Mouse (Mus musculus): ENCODE measurements around the gene Dyrk3. TPM values are rescaled to one million over a fixed set of nuclear protein-coding genes. Genes with fewer than 3 reads are reported as not detected.
A peak's percentile ranks its signal among the peaks of the same experiment; 100 is the strongest.

Gene Dyrk3
- polyA plus RNA-seq, 1 experiment from 2014 or later = 3.4 TPM

GRCm38 (mm10) chr1:131123522-131124265 lies 14.4 kb downstream of the Dyrk3 start:
- H3K9ac ChIP-seq (ENCODE audit: low read length) = no peak overlapping the region
- H3K9me3 ChIP-seq (replicated peaks; ENCODE audit: control insufficient read depth, low read length) = no peaks in the 10 kb centered on the region
- no peak overlapping the region for H3K4me3 ChIP-seq (replicated peaks; ENCODE audit: low read length)
- H3K27me3 ChIP-seq (ENCODE audit: control insufficient read depth, insufficient read depth, low read length) = no peaks in the 10 kb centered on the region
- no peak for ATAC-seq (ENCODE audit: insufficient read depth, low FRiP score)
- H3K36me3 ChIP-seq (ENCODE audit: control insufficient read depth, insufficient read depth, low read length) = no peaks in the 10 kb centered on the region
- H3K4me2 ChIP-seq (ENCODE audit: low read depth, low read length) = no peak overlapping the region
- no peak overlapping the region for H3K27ac ChIP-seq (ENCODE audit: low read length)
- 51% methylated on average over 10 of the region's 10 CpGs for WGBS
- no peaks in the 10 kb centered on the region for H3K4me1 ChIP-seq (ENCODE audit: control insufficient read depth, insufficient read depth, low read length)

GRCm38 (mm10) chr1:131121987-131122386 lies 16.2 kb downstream of the Dyrk3 start:
- Histone ChIP-seq H3K27me3 (ENCODE audit: control insufficient read depth, insufficient read depth, low read length) (no peaks in the 10 kb centered on the region), H3K4me1 (ENCODE audit: control insufficient read depth, insufficient read depth, low read length) (no peaks in the 10 kb centered on the region), H3K9me3 (replicated peaks; ENCODE audit: control insufficient read depth, low read length) (no peaks in the 10 kb centered on the region), H3K4me2 (ENCODE audit: low read depth, low read length) (no peak overlapping the region), H3K27ac (ENCODE audit: low read length) (no peak overlapping the region), H3K36me3 (ENCODE audit: control insufficient read depth, insufficient read depth, low read length) (no peaks in the 10 kb centered on the region), H3K4me3 (replicated peaks; ENCODE audit: low read length) (no peak overlapping the region), H3K9ac (ENCODE audit: low read length) (no peak overlapping the region)
- WGBS = 38% methylated on average over 3 of the region's 3 CpGs
- ATAC-seq (ENCODE audit: insufficient read depth, low FRiP score) = no peak

GRCm38 (mm10) chr1:131119026-131119425 lies 19.1 kb downstream of the Dyrk3 start:
- no peak for ATAC-seq (ENCODE audit: insufficient read depth, low FRiP score)
- Histone ChIP-seq H3K36me3 (ENCODE audit: control insufficient read depth, insufficient read depth, low read length) (no peaks in the 10 kb centered on the region), H3K27me3 (ENCODE audit: control insufficient read depth, insufficient read depth, low read length) (no peaks in the 10 kb centered on the region), H3K4me1 (ENCODE audit: control insufficient read depth, insufficient read depth, low read length) (no peaks in the 10 kb centered on the region), H3K9me3 (replicated peaks; ENCODE audit: control insufficient read depth, low read length) (no peaks in the 10 kb centered on the region), H3K9ac (ENCODE audit: low read length) (no peak overlapping the region), H3K4me2 (ENCODE audit: low read depth, low read length) (no peak overlapping the region), H3K4me3 (replicated peaks; ENCODE audit: low read length) (no peak overlapping the region), H3K27ac (ENCODE audit: low read length) (no peak overlapping the region)
- WGBS = 82% methylated on average over 2 of the region's 2 CpGs

- Histone ChIP-seq H3K9ac (ENCODE audit: low read length) (no peak overlapping the region), H3K4me2 (ENCODE audit: low read depth, low read length) (no peak overlapping the region), H3K4me1 (ENCODE audit: control insufficient read depth, insufficient read depth, low read length) (no peaks in the 10 kb centered on the region), H3K27me3 (ENCODE audit: control insufficient read depth, insufficient read depth, low read length) (no peaks in the 10 kb centered on the region), H3K27ac (ENCODE audit: low read length) (peak overlapping the region; percentile 22; the same call in 1 of the 2 replicates), H3K4me3 (replicated peaks; ENCODE audit: low read length) (no peak overlapping the region), H3K36me3 (ENCODE audit: control insufficient read depth, insufficient read depth, low read length) (no peaks in the 10 kb centered on the region), H3K9me3 (replicated peaks; ENCODE audit: control insufficient read depth, low read length) (no peaks in the 10 kb centered on the region)
- peak; percentile 52; the same call in 1 of the 2 replicates for ATAC-seq (ENCODE audit: insufficient read depth, low FRiP score)
- 38% methylated on average over 10 of the region's 10 CpGs for WGBS
These were observed 19.6 kb downstream of the Dyrk3 start for GRCm38 (mm10) chr1:131118530-131118929.

GRCm38 (mm10) chr1:131116430-131117011 lies 21.6 kb downstream of the Dyrk3 start:
- ATAC-seq (ENCODE audit: insufficient read depth, low FRiP score) = no peak
- no peak overlapping the region for H3K4me2 ChIP-seq (ENCODE audit: low read depth, low read length)
- no peak overlapping the region for H3K4me3 ChIP-seq (replicated peaks; ENCODE audit: low read length)
- no peaks in the 10 kb centered on the region for H3K27me3 ChIP-seq (ENCODE audit: control insufficient read depth, insufficient read depth, low read length)
- H3K36me3 ChIP-seq (ENCODE audit: control insufficient read depth, insufficient read depth, low read length) = no peaks in the 10 kb centered on the region
- no peak overlapping the region for H3K27ac ChIP-seq (ENCODE audit: low read length)
- no peaks in the 10 kb centered on the region for H3K9me3 ChIP-seq (replicated peaks; ENCODE audit: control insufficient read depth, low read length)
- WGBS = 65% methylated on average over 13 of the region's 13 CpGs
- no peak overlapping the region for H3K9ac ChIP-seq (ENCODE audit: low read length)
- no peaks in the 10 kb centered on the region for H3K4me1 ChIP-seq (ENCODE audit: control insufficient read depth, insufficient read depth, low read length)

GRCm38 (mm10) chr1:131115932-131116331 lies 22.2 kb downstream of the Dyrk3 start:
- H3K36me3 ChIP-seq (ENCODE audit: control insufficient read depth, insufficient read depth, low read length) = no peaks in the 10 kb centered on the region
- no peaks in the 10 kb centered on the region for H3K4me1 ChIP-seq (ENCODE audit: control insufficient read depth, insufficient read depth, low read length)
- H3K27ac ChIP-seq (ENCODE audit: low read length) = no peak overlapping the region
- no peak overlapping the region for H3K4me2 ChIP-seq (ENCODE audit: low read depth, low read length)
- WGBS = 9% methylated on average over 6 of the region's 6 CpGs
- H3K9ac ChIP-seq (ENCODE audit: low read length) = no peak overlapping the region
- no peaks in the 10 kb centered on the region for H3K9me3 ChIP-seq (replicated peaks; ENCODE audit: control insufficient read depth, low read length)
- H3K4me3 ChIP-seq (replicated peaks; ENCODE audit: low read length) = no peak overlapping the region
- ATAC-seq (ENCODE audit: insufficient read depth, low FRiP score) = no peak
- no peaks in the 10 kb centered on the region for H3K27me3 ChIP-seq (ENCODE audit: control insufficient read depth, insufficient read depth, low read length)

GRCm38 (mm10) chr1:131112576-131112975 lies 25.6 kb downstream of the Dyrk3 start:
- no peaks in the 10 kb centered on the region for H3K9me3 ChIP-seq (replicated peaks; ENCODE audit: control insufficient read depth, low read length)
- 23% methylated on average over 6 of the region's 6 CpGs for WGBS
- H3K9ac ChIP-seq (ENCODE audit: low read length) = no peak overlapping the region
- peaks cover 16% of the 10 kb centered on the region for H3K4me1 ChIP-seq (ENCODE audit: control insufficient read depth, insufficient read depth, low read length)
- no peaks in the 10 kb centered on the region for H3K27me3 ChIP-seq (ENCODE audit: control insufficient read depth, insufficient read depth, low read length)
- H3K27ac ChIP-seq (ENCODE audit: low read length) = no peak overlapping the region
- no peak overlapping the region for H3K4me3 ChIP-seq (replicated peaks; ENCODE audit: low read length)
- ATAC-seq (ENCODE audit: insufficient read depth, low FRiP score) = no peak
- H3K36me3 ChIP-seq (ENCODE audit: control insufficient read depth, insufficient read depth, low read length) = no peaks in the 10 kb centered on the region
- no peak overlapping the region for H3K4me2 ChIP-seq (ENCODE audit: low read depth, low read length)

GRCm38 (mm10) chr1:131110525-131111106 lies 27.5 kb downstream of the Dyrk3 start:
- peak overlapping the region; percentile 51; the same call in 1 of the 2 replicates for H3K27ac ChIP-seq (ENCODE audit: low read length)
- no peaks in the 10 kb centered on the region for H3K36me3 ChIP-seq (ENCODE audit: control insufficient read depth, insufficient read depth, low read length)
- no peak for ATAC-seq (ENCODE audit: insufficient read depth, low FRiP score)

More at GRCm38 (mm10) chr1:131110525-131111106, 27.5 kb downstream of the Dyrk3 start:
- Histone ChIP-seq H3K9me3 (replicated peaks; ENCODE audit: control insufficient read depth, low read length) (0 out of 2 replicates have a peak, but pooled peaks cover 4% of the 10 kb centered on the region), H3K4me1 (ENCODE audit: control insufficient read depth, insufficient read depth, low read length) (peaks cover 17% of the 10 kb centered on the region), H3K9ac (ENCODE audit: low read length) (no peak overlapping the region), H3K4me3 (replicated peaks; ENCODE audit: low read length) (no peak overlapping the region), H3K27me3 (ENCODE audit: control insufficient read depth, insufficient read depth, low read length) (no peaks in the 10 kb centered on the region), H3K4me2 (ENCODE audit: low read depth, low read length) (no peak overlapping the region)
- WGBS = 51% methylated on average over 12 of the region's 12 CpGs

All from stomach, embryonic 16.5 days (tissue).